ENCODE assay signal across 8 mouse cellular contexts in the genomic region with DNA sequence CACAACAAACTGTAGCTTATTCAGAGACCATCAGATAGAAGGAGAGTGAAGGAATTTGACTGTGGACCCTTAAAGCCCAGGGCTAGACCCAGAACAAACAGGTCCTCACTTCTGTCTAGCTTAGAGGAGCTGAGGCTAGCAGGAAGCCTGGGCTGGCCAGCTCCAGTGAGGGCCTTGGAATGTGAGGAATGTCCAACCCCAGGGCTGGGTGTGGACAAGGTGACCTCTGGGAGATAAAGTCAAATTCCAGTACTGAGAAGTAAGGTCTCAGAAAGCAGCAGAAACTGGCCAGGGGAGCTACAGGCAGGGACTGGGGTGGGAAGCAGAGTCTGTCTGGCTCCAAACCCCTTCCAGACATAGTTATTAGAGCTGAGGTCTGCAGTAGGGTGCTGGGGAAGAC. TPM values are rescaled to one million over a fixed set of nuclear protein-coding genes. Genes with fewer than 3 reads are reported as not detected.
DNase-seq lines count a peak whose midpoint lies in the region; ATAC-seq and TF ChIP-seq lines count a peak whose summit lies in the region.
"Had no signal": no experiment of that assay in that cellular context is flagged by ENCODE, and none has a peak within 500 bp of the region (broad histone marks: within the 10 kb centered on the region; RNA-seq: fewer than 3 reads in every experiment).

No protein-coding gene starts in this region.

- no peak for TF ChIP-seq CTCF in hindbrain, postnatal 0 days (IDR thresholded peaks at IDR 0.05; ENCODE audit: low read depth)
- no peak for TF ChIP-seq CTCF in cerebellum, adult 2 months (IDR thresholded peaks at IDR 0.05; ENCODE audit: borderline replicate concordance, insufficient read depth, low read depth, low read length)

- no peaks in the 10 kb centered on the region for H3K27me3 ChIP-seq in hindbrain, embryonic 11.5 days (ENCODE audit: control insufficient read depth, insufficient read depth, low read length)
- H3K27me3 ChIP-seq in hindbrain, postnatal 0 days (ENCODE audit: insufficient read depth, low read length) = no peaks in the 10 kb centered on the region
- no peaks in the 10 kb centered on the region for H3K27me3 ChIP-seq in stomach, embryonic 14.5 days (ENCODE audit: control insufficient read depth, insufficient read depth, low read length)
- no peaks in the 10 kb centered on the region for H3K27me3 ChIP-seq in cerebellum, adult 2 months (ENCODE audit: control insufficient read depth, insufficient read depth, low read length)

- no peak for ATAC-seq in hindbrain, embryonic 11.5 days (ENCODE audit: low FRiP score)
- ATAC-seq in hindbrain, postnatal 0 days = no peak
- no peak for ATAC-seq in stomach, embryonic 14.5 days (ENCODE audit: insufficient number of reproducible peaks, insufficient read depth, low FRiP score, low read depth)

- H3K4me2 ChIP-seq in hindbrain, embryonic 11.5 days (replicated peaks; ENCODE audit: low read depth, low read length) = no peak overlapping the region
- H3K4me2 ChIP-seq in hindbrain, postnatal 0 days (ENCODE audit: low read depth, low read length) = no peak overlapping the region
- H3K4me2 ChIP-seq in stomach, embryonic 14.5 days (replicated peaks; ENCODE audit: low read depth, low read length) = no peak overlapping the region
- H3K4me2 ChIP-seq: midbrain, embryonic 11.5 days had no signal

- no peaks in the 10 kb centered on the region for H3K36me3 ChIP-seq in hindbrain, embryonic 11.5 days (ENCODE audit: control insufficient read depth, insufficient read depth, low read length)
- no peaks in the 10 kb centered on the region for H3K36me3 ChIP-seq in hindbrain, postnatal 0 days (ENCODE audit: insufficient read depth, low read length)
- H3K36me3 ChIP-seq in stomach, embryonic 14.5 days (ENCODE audit: control insufficient read depth, insufficient read depth, low read length) = no peaks in the 10 kb centered on the region

- H3K9ac ChIP-seq in hindbrain, embryonic 11.5 days (ENCODE audit: low read depth, low read length) = no peak overlapping the region
- no peak overlapping the region for H3K9ac ChIP-seq in hindbrain, postnatal 0 days (replicated peaks; ENCODE audit: low read length)
- no peak overlapping the region for H3K9ac ChIP-seq in stomach, embryonic 14.5 days (replicated peaks; ENCODE audit: low read depth, low read length)

- TF ChIP-seq POLR2A in cerebellum, adult 2 months (IDR thresholded peaks at IDR 0.05; ENCODE audit: borderline replicate concordance, insufficient read depth, low read length) = no peak

- no peak overlapping the region for H3K4me3 ChIP-seq in hindbrain, embryonic 11.5 days (ENCODE audit: low read depth, low read length)
- H3K4me3 ChIP-seq in hindbrain, postnatal 0 days (ENCODE audit: low read length) = no peak overlapping the region
- no peak overlapping the region for H3K4me3 ChIP-seq in stomach, embryonic 14.5 days (ENCODE audit: low read depth, low read length)
- no peak overlapping the region for H3K4me3 ChIP-seq in cerebellum, adult 2 months (replicated peaks; ENCODE audit: insufficient read depth, low read depth, low read length)

- no peak for DNase-seq in hindbrain, embryonic 11.5 days (ENCODE audit: low spot score)
- no peak for DNase-seq in hindbrain, postnatal 0 days (ENCODE audit: low spot score)
- DNase-seq in embryo, embryonic 10.5 days (ENCODE audit: low spot score) = peak; percentile 71
- peak; percentile 59 to 73 for DNase-seq in kidney, postnatal 25 days
- DNase-seq in cerebellum, adult 11-12 months = no peak
- no peak for DNase-seq in cerebellum, adult 2 months

- H3K4me1 ChIP-seq in hindbrain, embryonic 11.5 days (replicated peaks; ENCODE audit: control insufficient read depth, insufficient read depth, low read length) = peaks cover 21% of the 10 kb centered on the region
- 0 out of 2 replicates have a peak, but pooled peaks cover 5% of the 10 kb centered on the region for H3K4me1 ChIP-seq in hindbrain, postnatal 0 days (ENCODE audit: insufficient read depth, low read length)
- H3K4me1 ChIP-seq in stomach, embryonic 14.5 days (ENCODE audit: control insufficient read depth, insufficient read depth, low read length) = peaks cover 35% of the 10 kb centered on the region
- H3K4me1 ChIP-seq in cerebellum, adult 2 months (ENCODE audit: control insufficient read depth, insufficient read depth, low read length) = no peaks in the 10 kb centered on the region

- H3K27ac ChIP-seq in hindbrain, embryonic 11.5 days (ENCODE audit: low read depth, low read length) = 0 out of 2 replicates have a peak overlapping the region, but pooled peaks have one; percentile 6
- H3K27ac ChIP-seq in hindbrain, postnatal 0 days = no peak overlapping the region
- H3K27ac ChIP-seq in stomach, embryonic 14.5 days (ENCODE audit: low read length) = 0 out of 2 replicates have a peak overlapping the region, but pooled peaks have one; percentile 33
- H3K27ac ChIP-seq in cerebellum, adult 2 months (ENCODE audit: insufficient read depth, low read length) = no peak overlapping the region

- no peaks in the 10 kb centered on the region for H3K9me3 ChIP-seq in hindbrain, embryonic 11.5 days (ENCODE audit: control insufficient read depth, low read length)
- H3K9me3 ChIP-seq in hindbrain, postnatal 0 days (ENCODE audit: low read length) = no peaks in the 10 kb centered on the region
- no peaks in the 10 kb centered on the region for H3K9me3 ChIP-seq in stomach, embryonic 14.5 days (ENCODE audit: control insufficient read depth, low read depth, low read length)

RNA-seq across cellular contexts. Expression of gene Ssbp3, which starts 51.0 kb away (rescaled TPM):
- polyA plus RNA-seq in hindbrain, embryonic 11.5 days (2014; fragmentation: Nextera tagmentation; extraction: Ambion mirVana) = 141 and 159 TPM in 2 replicates
- total RNA-seq in hindbrain, postnatal 0 days (2014; rRNA removed) = 155 and 156 TPM in 2 replicates
- 102 and 108 TPM in 2 replicates for polyA plus RNA-seq in hindbrain, postnatal 0 days (2015; fragmentation: Nextera tagmentation; extraction: Ambion mirVana)
- 79.9 and 83.9 TPM in 2 replicates for polyA plus RNA-seq in stomach, embryonic 14.5 days (2014; fragmentation: Nextera tagmentation; extraction: Ambion mirVana)
- 126 and 134 TPM in 2 replicates for polyA plus RNA-seq in cerebellum, adult 2 months (2012; rRNA removed)

RNA-seq across cellular contexts. Expression of gene Acot11, which starts 54.7 kb away (rescaled TPM):
- polyA plus RNA-seq in hindbrain, embryonic 11.5 days (2014; fragmentation: Nextera tagmentation; extraction: Ambion mirVana) = 1.4 and 1.7 TPM in 2 replicates
- total RNA-seq in hindbrain, postnatal 0 days (2014; rRNA removed) = 11.1 and 12.2 TPM in 2 replicates
- 2.0 and 2.7 TPM in 2 replicates for polyA plus RNA-seq in hindbrain, postnatal 0 days (2015; fragmentation: Nextera tagmentation; extraction: Ambion mirVana)
- 3.7 and 3.9 TPM in 2 replicates for polyA plus RNA-seq in stomach, embryonic 14.5 days (2014; fragmentation: Nextera tagmentation; extraction: Ambion mirVana)
- polyA plus RNA-seq in cerebellum, adult 2 months (2012; rRNA removed) = 32.5 and 32.7 TPM in 2 replicates

Comparison
In these comparisons a context has a peak if more than half of its experiments do, and no peak if none do; other contexts are left out.
1. H3K27ac ChIP-seq: peak in hindbrain, embryonic 11.5 days (single experiment) and stomach, embryonic 14.5 days (single experiment); none in hindbrain, postnatal 0 days (single experiment) and cerebellum, adult 2 months (single experiment).
2. DNase-seq: peak in embryo, embryonic 10.5 days (single experiment) and kidney, postnatal 25 days (2 of 2); none in hindbrain, embryonic 11.5 days (single experiment), hindbrain, postnatal 0 days (single experiment), cerebellum, adult 11-12 months (single experiment) and cerebellum, adult 2 months (0 of 2).